Mouse (Mus musculus): Measurements from ENCODE around the gene Mast3.
A peak's percentile ranks its signal among the peaks of the same experiment; 100 is the strongest.

Mast3 gene

DNA sequence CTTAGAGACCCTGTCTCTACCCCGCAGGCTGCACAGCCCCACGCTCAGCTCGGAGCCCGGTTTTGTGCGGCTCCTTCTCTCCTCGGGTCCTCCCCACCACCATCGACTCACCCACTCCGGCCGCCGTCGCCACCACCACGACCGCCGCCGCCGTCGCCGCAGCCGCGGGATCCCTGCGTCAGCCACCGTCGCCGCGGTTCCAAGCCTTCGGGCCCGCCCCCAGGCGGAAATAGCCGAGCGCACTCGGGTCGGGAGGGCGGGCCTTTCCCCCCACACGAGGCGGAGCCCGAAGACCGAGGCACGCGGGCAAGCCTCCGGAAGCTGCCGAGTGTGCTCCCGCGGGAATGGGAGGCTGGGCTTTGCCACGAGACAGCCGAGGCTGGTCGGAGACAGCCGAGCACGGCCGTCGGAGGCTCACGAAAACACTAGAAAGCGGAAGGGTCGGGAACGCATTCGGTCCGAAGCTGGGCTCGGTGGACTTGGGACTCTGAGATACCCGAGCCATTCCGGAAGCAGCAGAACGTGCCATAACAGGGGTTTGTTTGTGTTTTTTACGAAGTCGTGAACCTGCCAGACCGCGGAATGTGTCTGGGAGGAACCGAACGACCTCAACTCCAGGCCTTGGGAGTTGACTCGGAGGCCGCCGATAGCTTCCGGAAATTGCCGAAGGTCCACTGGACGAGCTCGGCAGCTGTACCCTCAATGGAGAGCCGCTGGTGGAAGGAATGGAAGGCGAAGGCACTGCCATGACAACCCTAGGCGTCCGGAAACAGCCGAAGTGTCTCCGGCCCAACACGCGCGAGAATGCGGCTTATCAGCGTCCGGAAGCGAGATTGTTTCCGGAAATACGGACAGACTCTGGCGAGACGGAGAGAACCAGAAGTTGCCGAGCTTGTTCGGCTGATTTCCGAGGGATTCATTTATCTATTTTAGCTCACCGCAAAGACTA lies 28.1 kb downstream of the Mast3 start, which contains the start of gene Pik3r2:
Gene Pik3r2 (minus strand): TSS at position 218 of the 949 bp plus-strand sequence.
- peak; percentile 75 for ATAC-seq (ENCODE audit: low TSS enrichment)

DNA sequence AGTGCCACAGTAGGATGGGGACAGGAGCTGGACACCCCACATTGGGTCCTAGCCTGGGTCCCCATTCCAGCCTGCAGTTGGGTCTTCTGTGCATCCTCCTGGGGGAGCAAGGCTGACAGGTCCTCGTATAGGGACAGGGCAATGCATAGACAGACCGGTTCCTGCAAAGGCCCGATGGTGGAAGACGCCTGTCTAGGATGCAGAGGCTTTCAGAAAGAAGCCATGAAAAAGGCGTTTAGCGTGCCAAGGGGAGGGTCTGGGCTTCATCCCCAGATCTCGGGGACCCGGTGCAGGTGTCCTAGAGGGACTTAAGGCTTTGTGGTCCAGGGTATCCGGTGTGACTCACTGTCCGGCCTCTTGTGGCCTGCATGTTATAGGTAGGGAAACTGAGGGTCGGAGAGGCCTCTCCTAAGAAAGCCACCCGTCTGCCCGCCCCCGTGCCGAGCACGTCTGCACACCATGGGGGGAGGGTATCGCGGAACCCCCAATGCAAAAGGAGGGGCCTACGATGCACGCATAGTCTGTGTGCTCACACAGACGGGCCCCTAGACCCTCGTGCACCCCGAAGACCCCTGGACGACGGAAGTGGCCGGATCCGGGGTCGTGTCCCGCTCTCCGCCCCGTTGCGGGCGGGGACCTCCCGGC lies 28.9 kb downstream of the Mast3 start:
- no peak; the same call in 1 of the 2 replicates for ATAC-seq (ENCODE audit: low TSS enrichment)

DNA sequence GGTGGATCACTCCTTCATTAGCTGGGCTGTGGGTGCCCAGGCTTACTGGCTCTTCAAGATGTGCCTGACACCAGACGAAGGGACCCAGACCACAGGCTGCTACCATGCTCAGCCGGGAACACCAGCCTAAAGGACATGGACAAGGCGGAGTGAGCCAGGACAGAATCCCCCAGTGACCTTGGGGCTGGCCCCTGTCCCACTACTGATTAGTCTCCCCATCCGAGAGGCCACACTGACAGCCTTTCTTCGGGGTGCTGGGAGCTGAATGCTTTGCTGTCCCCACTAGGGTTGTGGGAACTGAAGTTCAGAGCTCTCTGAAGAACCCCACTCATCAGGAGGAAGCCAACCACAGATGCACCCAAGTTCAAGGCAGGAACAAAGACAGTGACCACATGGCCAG lies 29.6 kb downstream of the Mast3 start:
- ATAC-seq (ENCODE audit: low TSS enrichment): no peak

DNA sequence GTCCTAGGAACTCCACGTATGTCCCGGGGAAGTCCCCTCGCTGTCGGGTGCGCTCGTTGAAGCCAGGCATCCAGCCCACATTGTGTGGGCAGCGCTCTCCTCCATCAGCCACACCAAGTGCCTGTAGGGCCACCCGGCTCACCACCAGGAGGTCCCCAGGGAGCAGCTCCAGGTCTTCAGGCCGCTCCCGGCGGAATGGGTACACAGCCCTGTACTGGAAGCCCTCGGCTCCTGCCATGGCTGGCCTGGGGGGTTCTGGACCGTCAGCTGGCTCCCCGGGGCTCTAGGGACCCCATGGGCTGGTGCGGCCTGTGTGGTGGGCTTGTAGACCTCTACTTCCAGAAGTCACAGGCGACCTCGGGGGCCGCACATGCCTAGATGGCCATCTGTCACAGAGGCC lies 30.1 kb downstream of the Mast3 start:
- ATAC-seq (ENCODE audit: low TSS enrichment): no peak

DNA sequence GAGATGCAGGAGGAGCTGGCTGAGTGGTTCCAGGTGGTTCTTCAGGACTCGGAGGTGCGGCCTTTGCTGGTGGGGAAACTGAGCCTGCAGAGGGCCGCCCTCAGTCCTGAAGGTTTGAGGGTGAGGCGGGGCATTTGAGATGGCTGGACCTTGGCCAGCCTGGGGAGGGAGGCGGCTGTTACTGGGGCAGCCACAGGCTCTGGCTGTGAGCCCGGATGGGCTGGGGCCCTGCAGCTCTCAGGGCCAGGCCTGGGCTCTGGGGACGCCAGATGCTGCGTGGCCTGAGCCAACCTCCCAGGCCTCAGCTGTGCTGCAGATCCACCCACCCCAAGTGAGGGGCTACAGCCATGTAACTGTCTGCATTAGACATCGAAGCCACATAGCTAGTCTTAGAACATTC lies 31.0 kb downstream of the Mast3 start:
- ATAC-seq (ENCODE audit: low TSS enrichment): no peak

DNA sequence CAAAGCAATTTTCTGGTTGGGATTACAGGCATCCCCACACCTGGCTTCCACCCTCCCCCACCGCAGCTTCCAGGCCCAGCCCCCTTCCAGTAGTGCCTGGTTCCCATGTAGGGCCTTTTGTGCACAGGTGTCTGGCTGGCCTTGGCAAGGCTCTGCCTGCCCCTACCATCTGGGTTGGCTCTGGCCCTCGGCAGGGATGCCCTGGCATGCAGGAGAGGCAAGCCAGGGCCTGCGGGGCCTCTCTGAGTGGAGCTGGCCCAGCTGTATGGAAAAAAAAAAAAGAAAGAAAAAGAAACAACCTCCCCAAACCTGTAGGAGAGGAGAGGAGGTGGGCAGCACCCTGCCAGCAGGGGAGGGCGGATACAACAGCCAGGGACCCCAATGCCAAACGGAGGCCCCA lies 31.4 kb downstream of the Mast3 start:
- no peak for ATAC-seq (ENCODE audit: low TSS enrichment)

DNA sequence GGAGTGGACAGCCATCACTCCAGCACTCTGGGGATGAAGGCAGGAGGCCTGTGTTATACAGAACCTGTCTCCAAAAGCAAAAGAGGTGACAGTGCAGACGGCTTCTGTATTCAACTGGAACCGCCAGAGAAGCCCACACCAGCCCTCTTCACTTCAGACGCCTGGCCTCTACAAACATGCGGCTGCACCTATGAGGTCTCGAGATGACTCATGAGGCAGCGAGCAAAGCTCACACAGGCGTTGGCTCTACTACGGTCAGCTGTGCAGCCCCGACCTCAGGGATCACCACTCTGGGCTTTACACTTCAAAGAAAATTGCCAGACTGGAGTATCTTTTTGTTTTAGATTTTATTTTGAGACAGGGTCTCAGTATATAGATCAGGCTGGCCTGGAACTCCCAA lies 32.0 kb downstream of the Mast3 start:
- no peak for ATAC-seq (ENCODE audit: low TSS enrichment)

DNA sequence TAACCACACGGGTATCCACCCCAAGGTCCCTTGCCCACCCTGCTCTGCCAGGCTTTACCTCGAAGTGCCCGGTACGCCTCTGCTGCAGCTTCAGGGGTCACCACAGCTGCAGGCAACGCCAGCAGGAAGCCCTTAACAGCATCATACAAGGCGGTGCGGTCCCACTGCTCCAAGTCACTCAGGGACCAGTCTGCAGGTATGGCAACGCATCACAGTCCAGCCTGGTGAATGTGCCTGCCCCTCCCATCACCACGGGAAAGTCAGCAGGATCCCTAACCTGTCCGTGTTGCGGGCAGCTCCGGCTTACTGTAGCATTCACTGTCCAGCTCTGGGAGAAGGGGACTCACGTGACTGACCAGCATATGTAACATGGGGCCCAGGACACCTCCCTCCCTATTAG lies 32.8 kb downstream of the Mast3 start:
- ATAC-seq (ENCODE audit: low TSS enrichment): no peak

DNA sequence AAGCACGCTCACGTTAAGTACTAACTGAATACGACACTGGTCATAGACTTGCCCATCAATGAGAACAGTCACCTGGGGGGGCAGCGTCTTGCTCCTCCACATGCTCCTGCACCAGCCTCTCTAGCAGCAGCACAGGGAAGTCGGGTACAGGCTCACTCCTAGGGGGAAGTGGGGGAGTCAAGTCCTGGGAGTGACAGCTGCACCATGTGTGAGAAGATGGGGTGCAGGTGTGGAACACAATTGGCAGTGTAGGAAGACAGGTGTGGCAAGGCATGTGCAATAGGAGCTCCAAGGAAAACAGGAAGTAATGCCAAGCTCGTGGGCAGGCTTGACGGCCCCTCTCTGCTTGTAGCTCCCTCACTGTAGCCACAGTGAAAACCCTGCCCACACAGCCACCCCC lies 33.6 kb downstream of the Mast3 start:
- no peak for ATAC-seq (ENCODE audit: low TSS enrichment)

DNA sequence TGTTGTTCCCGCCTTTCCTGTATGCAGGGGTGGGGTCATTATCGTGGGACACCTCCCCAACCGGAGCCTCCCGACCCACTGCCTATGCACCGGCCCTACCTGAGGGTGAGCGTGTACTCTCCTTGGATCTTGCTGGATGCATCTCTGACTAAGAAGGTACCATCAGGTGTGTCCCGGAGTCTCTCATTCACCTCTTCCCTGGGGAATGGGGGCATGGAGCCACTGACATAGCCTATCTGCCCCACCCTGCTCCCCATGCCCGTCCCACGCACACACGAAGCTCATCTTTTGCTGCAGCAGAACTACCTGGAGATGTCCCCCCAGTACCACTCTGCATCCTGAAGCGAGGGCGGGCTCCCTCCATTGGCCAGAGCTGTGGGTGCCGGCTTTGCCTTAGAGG lies 34.1 kb downstream of the Mast3 start:
- ATAC-seq (ENCODE audit: low TSS enrichment): no peak

DNA sequence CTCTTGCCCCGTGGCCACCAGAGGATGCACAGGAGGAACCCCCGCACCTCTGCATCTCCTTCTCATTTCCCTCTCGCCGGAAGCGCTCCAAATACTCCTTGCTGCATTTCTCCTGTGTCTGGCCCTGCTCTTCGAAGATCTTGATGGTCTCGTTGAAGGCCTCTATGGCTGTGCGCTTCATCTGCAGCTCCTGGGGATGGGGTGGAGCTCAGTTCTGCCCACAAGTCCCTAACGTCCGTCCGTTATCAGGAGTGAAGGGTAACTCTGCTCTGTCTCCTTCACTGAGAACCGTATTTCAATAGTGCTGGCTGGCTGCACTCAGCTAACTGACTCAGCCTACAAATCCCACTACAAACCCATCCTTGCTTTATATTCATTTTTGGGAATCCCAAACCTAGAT lies 35.0 kb downstream of the Mast3 start:
- ATAC-seq (ENCODE audit: low TSS enrichment): no peak

DNA sequence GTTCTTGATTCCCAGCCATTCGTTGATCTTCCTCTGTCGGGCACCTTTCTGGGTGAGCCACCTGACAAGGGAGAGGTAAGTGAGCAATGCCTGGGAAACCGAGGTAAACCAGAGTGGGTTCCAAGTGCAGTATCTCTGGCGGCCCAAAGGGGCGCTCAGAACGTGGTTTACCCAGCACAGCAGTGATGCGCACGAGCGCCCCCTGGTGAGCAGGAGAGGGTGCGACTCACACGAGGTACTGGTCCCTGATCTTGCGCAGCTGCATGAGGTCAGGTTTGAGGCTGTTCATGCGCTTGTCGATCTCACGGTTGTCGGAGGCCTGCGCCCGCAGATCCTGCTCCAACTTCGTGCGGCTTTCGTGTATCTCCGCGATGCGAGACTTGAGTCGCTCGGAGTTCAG lies 35.5 kb downstream of the Mast3 start:
- ATAC-seq (ENCODE audit: low TSS enrichment): peak; percentile 72

DNA sequence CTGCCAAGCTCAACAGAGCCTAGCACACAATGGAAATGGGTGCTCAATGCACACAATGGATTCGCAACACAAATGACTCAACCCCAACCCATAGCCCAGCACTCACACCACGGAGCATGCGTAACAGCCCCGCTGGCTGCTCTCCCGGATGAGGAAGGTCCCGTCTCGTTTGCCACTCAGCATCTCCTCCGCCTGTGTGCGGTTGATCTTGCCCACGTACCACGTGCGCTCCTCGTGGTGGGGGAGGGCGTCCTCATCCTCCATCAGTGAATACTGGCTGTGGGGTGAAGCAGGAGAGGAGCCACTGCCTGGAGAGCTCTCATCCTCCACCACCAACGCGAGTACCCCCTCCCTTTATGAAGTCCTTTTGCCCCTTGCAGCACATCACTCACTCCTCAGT lies 35.9 kb downstream of the Mast3 start:
- no peak for ATAC-seq (ENCODE audit: low TSS enrichment)

DNA sequence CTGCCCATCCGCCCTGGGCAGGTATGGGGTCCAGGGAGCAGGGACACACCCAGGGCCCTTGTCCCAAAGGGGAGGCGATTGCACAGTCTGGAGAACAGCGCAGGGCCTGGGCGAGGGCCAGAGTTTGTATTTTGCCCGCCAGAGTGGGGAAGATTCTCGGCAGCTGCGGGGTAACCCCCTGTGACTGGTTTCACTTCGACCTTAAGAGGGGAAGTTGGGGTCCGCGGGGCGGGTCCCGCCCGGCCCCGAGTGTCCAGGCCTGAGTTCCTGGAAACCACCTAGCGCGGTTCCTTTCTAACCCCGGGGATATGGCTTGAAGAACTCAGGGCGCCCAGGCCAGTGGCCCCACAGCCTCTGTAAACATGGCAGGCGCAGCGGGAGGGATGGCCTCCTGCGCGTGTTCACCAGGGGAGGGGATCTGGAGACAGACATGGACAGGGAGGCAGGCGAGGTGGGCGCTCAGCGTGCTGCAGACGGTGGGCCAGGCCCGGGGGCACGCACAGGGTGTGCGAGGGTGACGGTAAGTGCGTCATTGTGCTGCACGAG lies 36.5 kb downstream of the Mast3 start:
- no peak for ATAC-seq (ENCODE audit: low TSS enrichment)

DNA sequence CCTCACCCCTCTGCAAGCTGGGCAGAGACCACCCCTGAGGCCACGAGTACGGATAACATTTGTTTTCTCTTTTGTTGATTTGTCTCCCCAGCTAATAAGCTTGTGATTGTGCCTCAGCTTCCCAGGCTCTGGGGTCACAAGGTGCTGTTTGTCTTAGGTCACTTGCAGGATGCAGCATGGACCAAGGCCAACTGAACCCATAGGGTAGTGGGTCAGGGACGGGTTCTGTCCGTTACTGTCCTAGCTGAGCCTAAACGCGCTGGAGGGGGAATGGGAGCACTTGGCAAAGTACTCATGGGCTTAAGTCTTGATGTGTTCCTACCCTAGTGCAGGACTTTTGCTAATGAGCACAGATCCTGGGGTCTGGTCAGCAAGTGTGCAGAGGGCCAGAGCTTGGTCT lies 37.4 kb downstream of the Mast3 start:
- ATAC-seq (ENCODE audit: low TSS enrichment): no peak

DNA sequence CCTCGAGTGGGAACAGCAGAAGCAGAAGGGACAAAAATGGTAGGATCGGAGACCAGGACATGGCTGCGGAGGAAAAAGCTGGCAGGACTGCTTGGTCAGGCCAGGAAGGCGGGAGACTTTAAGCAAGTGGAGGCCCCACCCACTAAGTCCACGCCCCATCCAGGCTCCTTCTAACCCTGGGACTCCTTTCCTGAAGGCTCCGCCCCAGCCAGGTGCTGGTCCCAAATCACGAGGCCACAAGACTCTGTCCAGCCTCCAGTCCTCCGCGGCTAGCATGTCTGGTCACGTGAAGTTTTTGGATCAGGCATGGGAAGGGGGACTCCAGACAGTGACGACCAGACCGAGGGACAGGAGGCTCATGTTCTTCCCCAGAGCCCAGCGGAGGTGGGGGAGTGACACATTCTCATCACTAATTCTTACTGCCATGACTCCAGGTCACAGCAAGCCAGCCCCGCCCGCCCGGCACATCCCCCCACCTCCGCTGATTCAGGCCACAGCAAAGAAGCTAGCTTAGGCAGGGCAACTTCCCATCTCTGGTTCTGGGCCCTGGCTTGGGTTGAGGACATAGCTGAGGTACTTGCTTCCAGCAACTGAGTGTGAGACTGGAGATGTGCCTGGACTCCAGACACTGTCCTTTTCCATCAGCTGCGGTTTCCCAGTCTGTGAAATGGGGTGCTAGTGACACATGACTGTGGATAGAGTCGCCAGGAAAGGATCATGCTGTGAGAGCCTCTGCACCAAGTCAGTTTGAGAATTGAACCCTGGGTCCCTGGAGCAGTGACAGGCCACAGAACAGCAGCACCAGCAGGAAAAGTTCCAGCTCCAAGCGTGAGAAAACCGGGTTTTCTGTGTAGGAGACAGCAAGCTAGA lies 38.0 kb downstream of the Mast3 start:
- no peak; the same call in 1 of the 2 replicates for ATAC-seq (ENCODE audit: low TSS enrichment)

DNA sequence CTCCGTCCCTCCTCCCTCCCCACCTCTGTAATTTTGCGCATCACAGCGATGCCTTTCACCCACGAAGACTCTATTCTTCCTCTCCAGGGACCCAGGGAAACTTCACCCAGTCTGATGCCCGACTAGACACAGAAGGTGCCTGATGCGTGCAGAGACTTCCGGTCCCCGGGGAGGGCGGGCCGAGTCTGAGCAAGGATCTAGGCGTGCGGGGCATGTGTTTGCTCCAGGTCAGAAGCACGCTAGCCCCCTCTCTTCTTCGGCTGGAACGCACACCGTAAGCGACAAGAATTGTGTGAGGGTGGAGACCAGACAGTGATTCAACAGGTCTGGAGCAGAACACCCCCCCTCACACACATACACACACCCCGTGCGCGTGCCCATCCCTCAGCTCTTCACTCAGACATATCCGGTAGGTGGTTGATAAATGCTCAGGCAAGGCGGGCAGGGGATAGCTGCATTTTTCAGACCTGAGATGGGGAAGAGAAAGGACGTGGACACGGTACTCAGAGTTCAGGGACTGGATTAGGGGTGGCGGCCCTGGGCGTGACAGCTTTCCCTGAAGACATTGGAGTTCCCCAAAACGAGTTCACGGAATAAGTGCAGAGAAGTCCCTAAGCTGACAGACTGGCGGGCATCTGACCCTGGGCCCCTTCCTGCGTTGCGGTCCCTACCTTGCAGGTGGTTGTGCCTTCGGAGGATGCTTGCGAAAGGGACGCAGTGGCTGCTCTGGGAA lies 38.9 kb downstream of the Mast3 start:
- no peak for ATAC-seq (ENCODE audit: low TSS enrichment)

DNA sequence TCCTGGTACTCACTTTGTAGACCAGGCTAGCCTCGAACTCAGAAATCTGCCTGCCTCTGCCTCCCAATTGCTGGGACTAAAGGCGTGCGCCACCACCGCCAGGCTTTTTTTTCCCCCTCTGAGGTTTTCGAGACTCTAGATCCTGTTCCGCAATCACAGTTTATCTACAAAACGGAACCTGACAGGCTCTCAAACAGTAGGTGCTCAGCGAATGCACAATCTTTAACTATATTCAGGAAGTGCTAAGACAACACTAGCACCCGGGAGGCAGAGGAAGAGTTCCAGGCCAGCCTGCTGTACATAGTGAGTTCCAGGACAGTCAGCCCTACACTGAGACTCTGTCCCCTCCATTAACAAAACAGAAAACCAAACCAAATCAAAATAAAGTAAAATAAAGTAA lies 39.5 kb downstream of the Mast3 start:
- ATAC-seq (ENCODE audit: low TSS enrichment): no peak

DNA sequence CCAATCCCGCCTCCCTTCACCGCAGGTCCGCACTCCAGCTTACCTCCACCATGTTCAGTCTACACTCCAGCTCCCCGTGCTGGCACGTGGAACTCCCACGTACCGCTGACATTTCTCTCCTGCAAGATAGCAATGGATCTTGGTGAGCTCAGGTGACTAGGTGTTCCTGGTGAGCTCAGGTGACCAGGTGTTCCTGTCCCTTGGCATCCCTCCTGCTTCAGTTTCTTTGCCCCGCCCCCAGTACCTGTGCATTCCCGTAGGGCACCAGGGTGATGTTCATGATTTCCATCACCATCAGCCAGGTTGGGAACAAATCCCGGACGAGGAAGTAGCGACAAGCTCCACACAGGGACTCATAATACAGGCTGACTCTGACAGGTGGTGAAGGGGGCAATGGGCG lies 40.2 kb downstream of the Mast3 start:
- no peak for ATAC-seq (ENCODE audit: low TSS enrichment)

DNA sequence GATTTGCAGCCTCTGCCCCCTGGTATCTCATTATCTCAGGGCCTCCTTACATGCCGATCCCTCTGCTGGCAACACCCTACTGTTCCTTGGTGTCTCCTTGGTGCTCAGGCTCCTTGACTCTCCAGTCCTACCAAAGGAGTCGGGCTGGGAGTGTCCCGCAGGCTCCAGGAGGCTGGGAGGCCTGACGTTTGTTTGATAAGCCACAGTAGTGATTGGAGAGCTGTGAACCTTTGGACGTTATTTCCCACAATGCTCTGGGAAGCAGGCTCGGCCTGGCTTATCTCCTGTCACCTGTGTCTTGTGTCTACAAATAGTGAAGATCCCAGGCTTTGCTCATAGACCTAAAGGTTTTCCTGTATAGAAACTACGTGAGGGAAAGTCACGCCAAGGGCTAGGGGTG lies 40.8 kb downstream of the Mast3 start:
- ATAC-seq (ENCODE audit: low TSS enrichment): no peak

DNA sequence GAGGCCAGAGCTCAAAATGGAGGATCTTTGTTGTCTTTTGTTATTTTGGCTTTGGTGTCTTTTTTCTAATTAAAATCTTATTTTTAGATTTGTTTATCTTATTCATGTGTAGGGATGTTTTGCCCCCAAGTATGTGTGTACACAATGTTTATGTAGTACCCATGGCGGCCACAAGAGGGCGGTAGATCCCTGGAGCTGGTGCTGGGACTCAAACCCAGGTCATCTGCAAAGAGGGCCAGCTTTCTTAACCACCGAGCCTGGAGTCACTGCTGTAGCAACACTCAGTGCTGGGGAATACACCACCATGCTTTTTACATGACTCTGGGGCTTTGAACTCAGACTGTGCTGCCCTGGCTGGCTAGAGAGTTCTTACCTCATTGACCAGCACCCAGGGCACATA lies 41.5 kb downstream of the Mast3 start:
- no peak for ATAC-seq (ENCODE audit: low TSS enrichment)
